Mouse (Mus musculus): ENCODE measurements around the gene Dhx33. TPM values are rescaled to one million over a fixed set of nuclear protein-coding genes. Genes with fewer than 3 reads are reported as not detected.

The Dhx33 gene
- polyA plus RNA-seq, 1 experiment from 2014 or later = 16.4 TPM

GRCm38 (mm10) chr11:71017051-71017450 is 12.8 kb upstream of the Dhx33 start:
- no peaks in the 10 kb centered on the region for H3K9me3 ChIP-seq
- H3K4me3 ChIP-seq (replicated peaks) = no peak overlapping the region
- H3K36me3 ChIP-seq = peaks cover 20% of the 10 kb centered on the region
- whole genome bisulfite sequencing = 93% methylated on average over 1 of the region's 1 CpGs
- H3K27me3 ChIP-seq (replicated peaks) = no peaks in the 10 kb centered on the region
- ATAC-seq (ENCODE audit: insufficient read depth, low FRiP score, low read depth) = no peak
- no peak overlapping the region for H3K4me2 ChIP-seq
- H3K27ac ChIP-seq = no peak overlapping the region
- H3K9ac ChIP-seq = no peak overlapping the region
- peaks cover 6% of the 10 kb centered on the region; the same call in 1 of the 2 replicates for H3K4me1 ChIP-seq

- H3K4me3 ChIP-seq (replicated peaks) = no peak overlapping the region
- no peaks in the 10 kb centered on the region for H3K9me3 ChIP-seq
- peaks cover 40% of the 10 kb centered on the region for H3K36me3 ChIP-seq
- 94% methylated on average over 7 of the region's 7 CpGs for WGBS
- no peaks in the 10 kb centered on the region for H3K27me3 ChIP-seq (replicated peaks)
- H3K27ac ChIP-seq = no peak overlapping the region
- no peaks in the 10 kb centered on the region for H3K4me1 ChIP-seq
- H3K9ac ChIP-seq = no peak overlapping the region
- ATAC-seq (ENCODE audit: insufficient read depth, low FRiP score, low read depth) = peak; percentile 58; the same call in 1 of the 2 replicates
- H3K4me2 ChIP-seq = no peak overlapping the region
These were observed 8.5 kb upstream of the Dhx33 start for GRCm38 (mm10) chr11:71012743-71013142.

- H3K27ac ChIP-seq = no peak overlapping the region
- WGBS = 89% methylated on average over 3 of the region's 3 CpGs
- no peak overlapping the region for H3K4me2 ChIP-seq
- H3K36me3 ChIP-seq = peaks cover 29% of the 10 kb centered on the region
- no peaks in the 10 kb centered on the region for H3K9me3 ChIP-seq
- peaks cover 3% of the 10 kb centered on the region for H3K4me1 ChIP-seq
- no peak overlapping the region for H3K4me3 ChIP-seq (replicated peaks)
- no peak overlapping the region for H3K9ac ChIP-seq
- ATAC-seq (ENCODE audit: insufficient read depth, low FRiP score, low read depth) = no peak
- H3K27me3 ChIP-seq (replicated peaks) = no peaks in the 10 kb centered on the region
These were observed 4.1 kb upstream of the Dhx33 start for GRCm38 (mm10) chr11:71008321-71008720.

- H3K27me3 ChIP-seq (replicated peaks) = no peaks in the 10 kb centered on the region
- ATAC-seq (ENCODE audit: insufficient read depth, low FRiP score, low read depth) = no peak
- WGBS = 89% methylated on average over 7 of the region's 7 CpGs
- peaks cover 8% of the 10 kb centered on the region for H3K4me1 ChIP-seq
- H3K27ac ChIP-seq = no peak overlapping the region
- H3K4me3 ChIP-seq (replicated peaks) = no peak overlapping the region
- no peak overlapping the region for H3K9ac ChIP-seq
- no peak overlapping the region for H3K4me2 ChIP-seq
- H3K9me3 ChIP-seq = no peaks in the 10 kb centered on the region
- peaks cover 28% of the 10 kb centered on the region for H3K36me3 ChIP-seq
These were observed 3.6 kb upstream of the Dhx33 start for GRCm38 (mm10) chr11:71007831-71008230.

GRCm38 (mm10) chr11:71007026-71007425 is 2.8 kb upstream of the Dhx33 start:
- Histone ChIP-seq H3K27me3 (replicated peaks) (no peaks in the 10 kb centered on the region), H3K9me3 (no peaks in the 10 kb centered on the region), H3K4me3 (replicated peaks) (no peak overlapping the region), H3K36me3 (peaks cover 20% of the 10 kb centered on the region), H3K9ac (no peak overlapping the region), H3K4me1 (peaks cover 12% of the 10 kb centered on the region), H3K4me2 (no peak overlapping the region), H3K27ac (no peak overlapping the region)
- 91% methylated on average over 6 of the region's 6 CpGs for WGBS
- ATAC-seq (ENCODE audit: insufficient read depth, low FRiP score, low read depth) = no peak

- Histone ChIP-seq H3K4me2 (peak overlapping the region; percentile 50), H3K9me3 (no peaks in the 10 kb centered on the region), H3K4me1 (peaks cover 12% of the 10 kb centered on the region), H3K9ac (no peak overlapping the region), H3K27ac (peak overlapping the region; percentile 31; the same call in 1 of the 2 replicates), H3K36me3 (peaks cover 11% of the 10 kb centered on the region; the same call in 1 of the 2 replicates), H3K4me3 (replicated peaks) (no peak overlapping the region; the same call in 1 of the 2 replicates), H3K27me3 (replicated peaks) (no peaks in the 10 kb centered on the region)
- no peak for ATAC-seq (ENCODE audit: insufficient read depth, low FRiP score, low read depth)
- WGBS = 51% methylated on average over 5 of the region's 5 CpGs
These were observed 809 bp upstream of the Dhx33 start for GRCm38 (mm10) chr11:71005046-71005445.

- H3K4me3 ChIP-seq (replicated peaks) = peak overlapping the region; percentile 99
- H3K9me3 ChIP-seq = no peaks in the 10 kb centered on the region
- under 1% methylated on average over 49 of the region's 49 CpGs for WGBS
- peaks cover 12% of the 10 kb centered on the region for H3K4me1 ChIP-seq
- peak overlapping the region; percentile 86 for H3K4me2 ChIP-seq
- H3K36me3 ChIP-seq = 0 out of 2 replicates have a peak, but pooled peaks cover 7% of the 10 kb centered on the region
- peak; percentile 62 for ATAC-seq (ENCODE audit: insufficient read depth, low FRiP score, low read depth)
- no peaks in the 10 kb centered on the region for H3K27me3 ChIP-seq (replicated peaks)
- H3K9ac ChIP-seq = peak overlapping the region; percentile 63
- H3K27ac ChIP-seq = peak overlapping the region; percentile 86
These were observed 474 bp downstream of the Dhx33 start for GRCm38 (mm10) chr11:71003611-71004315.

GRCm38 (mm10) chr11:71001167-71001566 is 3.1 kb downstream of the Dhx33 start:
- peaks cover 12% of the 10 kb centered on the region for H3K4me1 ChIP-seq
- H3K4me3 ChIP-seq (replicated peaks) = no peak overlapping the region
- no peaks in the 10 kb centered on the region for H3K27me3 ChIP-seq (replicated peaks)
- no peak overlapping the region for H3K27ac ChIP-seq
- H3K4me2 ChIP-seq = no peak overlapping the region
- H3K9me3 ChIP-seq = no peaks in the 10 kb centered on the region
- WGBS = 88% methylated on average over 4 of the region's 4 CpGs
- ATAC-seq (ENCODE audit: insufficient read depth, low FRiP score, low read depth) = no peak
- peaks cover 8% of the 10 kb centered on the region; the same call in 1 of the 2 replicates for H3K36me3 ChIP-seq
- H3K9ac ChIP-seq = no peak overlapping the region

- ATAC-seq (ENCODE audit: insufficient read depth, low FRiP score, low read depth) = peak; percentile 95
- H3K9ac ChIP-seq = peak within 1 kb of the TSS; percentile 89
These were observed 21.5 kb downstream of the Dhx33 start, which contains the start of gene C1qbp for GRCm38 (mm10) chr11:70982557-70983228. Gene C1qbp (minus strand): TSS chr11:70983026.

GRCm38 (mm10) chr11:70982030-70982429 is 22.2 kb downstream of the Dhx33 start:
- 5% methylated on average over 12 of the region's 12 CpGs for WGBS
- Histone ChIP-seq H3K4me1 (peaks cover 12% of the 10 kb centered on the region; the same call in 1 of the 2 replicates), H3K36me3 (peaks cover 48% of the 10 kb centered on the region), H3K9me3 (no peaks in the 10 kb centered on the region), H3K4me2 (peak overlapping the region; percentile 78), H3K4me3 (replicated peaks) (peak overlapping the region; percentile 100), H3K27me3 (replicated peaks) (no peaks in the 10 kb centered on the region), H3K9ac (peak overlapping the region; percentile 89; the same call in 1 of the 2 replicates), H3K27ac (no peak overlapping the region)
- no peak for ATAC-seq (ENCODE audit: insufficient read depth, low FRiP score, low read depth)

More at GRCm38 (mm10) chr11:70982557-70983228, 21.5 kb downstream of the Dhx33 start, which contains the start of gene C1qbp:
- Histone ChIP-seq H3K9me3 (no peaks in the 10 kb centered on the region), H3K4me1 (peaks cover 12% of the 10 kb centered on the region; the same call in 1 of the 2 replicates), H3K27me3 (replicated peaks) (no peaks in the 10 kb centered on the region), H3K27ac (peak within 1 kb of the TSS; percentile 59), H3K36me3 (peaks cover 46% of the 10 kb centered on the region), H3K4me3 (replicated peaks) (peak within 1 kb of the TSS; percentile 100), H3K4me2 (peak within 1 kb of the TSS; percentile 78)
- WGBS = under 1% methylated on average over 62 of the region's 64 CpGs

GRCm38 (mm10) chr11:70980751-70981510 is 23.3 kb downstream of the Dhx33 start:
- Histone ChIP-seq H3K4me2 (peak overlapping the region; percentile 78), H3K27me3 (replicated peaks) (no peaks in the 10 kb centered on the region), H3K27ac (no peak overlapping the region), H3K4me1 (peaks cover 12% of the 10 kb centered on the region; the same call in 1 of the 2 replicates), H3K36me3 (peaks cover 48% of the 10 kb centered on the region), H3K9ac (no peak overlapping the region), H3K9me3 (no peaks in the 10 kb centered on the region), H3K4me3 (replicated peaks) (no peak overlapping the region)
- no peak for ATAC-seq (ENCODE audit: insufficient read depth, low FRiP score, low read depth)
- 91% methylated on average over 14 of the region's 14 CpGs for WGBS
